Mouse (Mus musculus): ENCODE results near the gene Spsb1.

Spsb1 gene

GRCm38 (mm10) chr4:149855892-149856807 lies 98.7 kb downstream of the Spsb1 start:
- DNase-seq (ENCODE audit: low read depth, low spot score), result no peak

DNA sequence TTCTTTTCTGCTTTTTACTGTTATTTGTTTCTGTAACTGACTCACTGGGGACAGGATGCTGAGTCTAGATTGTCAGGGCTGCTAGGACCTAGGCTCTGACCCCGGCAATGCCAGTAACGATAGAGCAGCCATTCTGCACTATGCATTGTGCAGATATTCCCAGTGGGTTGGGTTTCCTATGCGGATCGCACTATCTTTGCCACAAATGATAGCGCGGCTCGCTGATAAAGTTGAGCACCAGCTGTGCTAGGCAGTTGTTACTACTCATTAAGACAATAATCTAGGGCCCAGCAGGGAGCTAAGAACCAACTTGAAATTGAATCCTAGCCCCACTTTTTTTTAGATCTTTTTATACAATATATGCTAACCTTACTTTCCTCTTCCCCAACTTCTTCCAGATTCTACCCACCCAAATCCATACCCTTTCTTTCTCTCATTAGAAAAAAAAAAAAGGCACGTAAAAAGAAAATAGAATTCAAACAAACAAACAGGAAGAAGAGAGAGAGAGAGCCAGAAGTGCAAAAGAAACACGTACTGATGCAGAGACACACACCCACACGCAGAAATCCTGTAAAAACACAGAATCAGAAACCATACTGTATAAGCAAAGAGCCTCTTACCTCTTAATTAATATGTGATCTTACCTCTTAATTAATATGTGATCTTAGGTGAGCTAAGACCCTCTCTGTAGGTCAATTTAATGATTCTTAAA lies 99.5 kb downstream of the Spsb1 start:
- no peak for DNase-seq (ENCODE audit: low read depth, low spot score)

- no peak for DNase-seq (ENCODE audit: low read depth, low spot score)
Observed at GRCm38 (mm10) chr4:149854770-149855169, 100.1 kb downstream of the Spsb1 start.

DNA sequence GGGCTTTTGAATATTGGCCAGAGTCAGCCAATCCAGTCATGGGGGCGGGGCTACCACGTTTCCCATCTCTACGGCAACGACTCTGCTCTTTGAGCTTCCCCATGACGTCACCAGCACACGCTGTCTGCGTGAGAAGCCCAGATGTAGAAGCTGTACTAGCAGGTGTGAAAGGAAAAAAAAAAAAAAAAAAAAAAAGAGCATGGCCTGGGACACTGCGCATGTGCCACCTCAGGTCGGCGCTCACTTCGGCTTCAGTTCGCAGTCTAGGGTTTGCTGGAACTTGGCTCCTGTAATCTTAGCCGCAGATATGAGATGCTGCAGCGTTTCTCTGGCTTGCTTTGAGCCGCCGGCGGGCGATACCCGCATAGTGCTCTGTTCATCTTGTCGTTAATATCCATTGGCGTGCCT lies 100.5 kb downstream of the Spsb1 start:
- peak; percentile 63 for DNase-seq (ENCODE audit: low read depth, low spot score)

- DNase-seq (ENCODE audit: low read depth, low spot score), result no peak
Observed at GRCm38 (mm10) chr4:149853698-149854284, 101.1 kb downstream of the Spsb1 start.

DNA sequence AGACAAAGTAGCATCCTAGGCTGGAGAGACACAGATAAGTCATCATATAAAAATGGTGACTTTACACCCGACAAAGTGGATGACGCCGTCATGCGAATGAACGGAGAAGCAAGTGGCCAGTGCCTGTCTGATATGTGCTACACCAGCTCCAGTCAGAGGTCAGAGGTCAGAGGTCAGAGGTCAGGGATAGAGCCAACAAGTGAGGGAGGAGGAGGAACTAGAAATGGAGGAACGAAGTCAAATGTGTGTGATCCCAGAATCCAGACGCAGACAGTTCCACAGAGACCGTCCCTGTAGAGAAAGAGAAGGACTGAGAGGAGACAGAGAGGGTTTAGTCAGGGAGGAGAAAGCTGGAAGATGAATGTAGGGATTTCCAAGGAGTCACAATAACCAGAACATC lies 103.3 kb downstream of the Spsb1 start:
- no peak for DNase-seq (ENCODE audit: low read depth, low spot score)

DNA sequence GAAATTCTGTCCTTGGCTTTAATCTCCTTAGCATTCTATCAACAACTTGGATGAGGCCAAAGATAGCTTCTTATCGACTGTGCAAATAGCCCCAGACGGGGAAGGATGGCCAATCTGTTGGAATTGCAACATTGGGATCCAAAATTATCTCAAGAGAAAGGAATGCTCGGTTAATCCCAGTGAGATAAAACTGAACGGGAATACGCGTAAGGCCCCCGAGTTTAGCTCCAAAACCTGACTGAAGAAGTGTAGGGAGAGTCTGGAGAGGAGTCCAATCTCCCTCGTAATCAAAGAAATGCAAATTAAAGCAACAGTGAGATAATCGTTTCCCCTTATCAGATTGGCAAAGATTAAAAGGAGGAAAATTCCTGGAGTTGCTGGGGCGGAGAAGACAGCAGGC lies 104.2 kb downstream of the Spsb1 start:
- DNase-seq (ENCODE audit: low read depth, low spot score), result no peak

GRCm38 (mm10) chr4:149850045-149850444 lies 104.8 kb downstream of the Spsb1 start:
- DNase-seq (ENCODE audit: low read depth, low spot score), result no peak

GRCm38 (mm10) chr4:149849035-149849434 lies 105.8 kb downstream of the Spsb1 start:
- no peak for DNase-seq (ENCODE audit: low read depth, low spot score)

DNA sequence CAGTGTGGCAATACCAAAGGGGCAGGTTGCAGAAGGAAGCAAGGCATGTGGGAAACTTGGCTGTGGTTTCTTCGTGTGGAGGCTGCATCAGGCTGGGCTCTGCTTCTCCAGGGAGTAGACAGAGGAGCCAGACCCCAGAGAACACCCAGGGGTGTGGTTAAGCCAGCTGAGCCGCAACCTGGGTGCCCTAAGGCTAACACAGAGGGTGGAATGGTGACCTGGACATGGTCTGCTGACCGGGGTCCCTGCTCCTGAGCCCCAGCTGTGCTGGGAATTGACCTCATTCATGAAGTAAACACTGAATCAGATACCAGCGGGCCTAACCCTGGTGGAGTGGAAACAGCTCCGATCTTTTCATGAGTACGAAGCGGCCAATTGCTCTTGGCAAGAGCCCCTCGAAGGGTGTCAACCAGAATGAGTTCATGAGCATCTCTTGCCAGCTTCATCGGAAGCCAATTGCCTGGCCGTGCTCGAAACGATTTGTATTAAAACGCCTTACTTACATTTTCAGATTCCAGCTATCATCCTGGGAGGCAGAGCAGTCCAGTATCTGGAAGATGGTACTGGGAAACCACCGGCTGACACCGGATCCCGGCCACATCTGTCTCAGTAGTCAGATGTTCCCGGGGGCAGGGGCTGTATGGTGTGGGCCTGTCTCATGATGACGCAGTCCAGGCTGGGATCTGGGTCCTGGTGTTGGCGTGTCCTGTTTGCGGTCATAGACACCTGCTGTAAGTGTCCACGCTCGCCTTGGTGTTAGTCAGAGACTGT lies 107.8 kb downstream of the Spsb1 start:
- DNase-seq (ENCODE audit: low read depth, low spot score), result no peak

All from brain, embryonic 18.5 days (tissue).